Mouse (Mus musculus) limb, embryonic 15.5 days (tissue): ENCODE measurements around the gene Isg20l2. TPM values are rescaled to one million over a fixed set of nuclear protein-coding genes. Genes with fewer than 3 reads are reported as not detected.

Experiments used
- ATAC-seq: fragments of 200-750 bp; cut with Nextera tagmentation; 2 replicates; pipeline ENCODE4 v1.8.0; 2017; ENCODE audit warnings: low read depth, moderate TSS enrichment; ENCODE audit not compliant: insufficient number of reproducible peaks, low FRiP score, low TSS enrichment
- H3K27ac ChIP-seq: fragments of 300-500 bp; sonication (generic); 2 replicates; pipeline ENCODE4 v1.5.1; 2015; ENCODE audit warnings: moderate library complexity, mild to moderate bottlenecking, inconsistent platforms
- H3K27me3 ChIP-seq: fragments of 300-500 bp; sonication (generic); 2 replicates; pipeline ENCODE4 v1.6.1; 2015; ENCODE audit warnings: inconsistent platforms
- H3K36me3 ChIP-seq: fragments of 300-500 bp; sonication (generic); 2 replicates; pipeline ENCODE4 v1.6.1; 2015; ENCODE audit warnings: inconsistent platforms
- H3K4me1 ChIP-seq: fragments of 300-500 bp; sonication (generic); 2 replicates; pipeline ENCODE4 v1.6.1; 2015; ENCODE audit warnings: inconsistent platforms
- H3K4me2 ChIP-seq: fragments of 300-500 bp; sonication (generic); 2 replicates; pipeline ENCODE4 v1.6.1; 2015; ENCODE audit warnings: mild to moderate bottlenecking, inconsistent platforms
- H3K4me3 ChIP-seq: fragments of 300-500 bp; sonication (generic); 2 replicates; pipeline ENCODE4 v1.5.1; 2015; ENCODE audit warnings: mild to moderate bottlenecking, inconsistent platforms
- H3K9ac ChIP-seq: fragments of 300-500 bp; sonication (generic); 2 replicates; pipeline ENCODE4 v1.6.1; 2015; ENCODE audit warnings: inconsistent platforms
- H3K9me3 ChIP-seq: fragments of 300-500 bp; sonication (generic); 2 replicates; pipeline ENCODE4 v1.6.1; 2016; ENCODE audit warnings: inconsistent platforms
- WGBS: fragments of 180-500 bp; shearing (Covaris S2); methylation state at CpG from one replicate; pipeline ENCODE4 v1.1.7; 2015; 5-methylcytosine and 5-hydroxymethylcytosine counted together
- polyA plus RNA-seq: library from polyadenylated mRNA; unstranded; fragments of >200 nt; fragmentation: Nextera tagmentation; extraction: Ambion mirVana; gene quantifications from 2 replicates; pipeline ENCODE4 v1.2.1, GENCODE M21; 2015

Gene Isg20l2
- polyA plus RNA-seq, 1 experiment from 2014 or later, result 56.0 TPM

DNA sequence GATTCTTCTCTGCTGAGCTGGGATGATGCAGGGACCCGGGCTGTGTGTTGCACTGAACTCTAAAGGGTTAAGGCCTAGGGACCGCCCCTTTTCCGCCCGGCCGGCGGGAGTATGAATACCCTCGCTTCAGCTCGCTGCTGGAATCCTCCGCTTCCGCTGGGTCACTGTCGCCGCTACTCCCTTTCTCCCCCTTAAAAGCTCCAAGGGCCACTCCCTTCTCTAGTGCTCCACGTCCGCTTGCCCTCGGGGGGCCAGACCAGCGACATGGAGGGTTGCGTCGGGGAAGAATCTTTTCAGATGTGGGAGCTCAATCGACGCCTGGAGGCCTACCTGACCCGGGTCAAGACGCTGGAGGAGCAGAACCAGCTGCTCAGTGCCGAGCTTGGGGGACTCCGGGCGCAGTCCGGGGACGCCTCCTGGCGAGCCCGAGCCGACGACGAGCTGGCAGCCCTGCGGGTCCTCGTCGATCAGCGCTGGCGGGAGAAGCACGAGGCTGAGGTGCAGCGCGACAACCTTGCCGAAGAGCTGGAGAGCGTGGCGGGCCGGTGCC lies 40.9 kb downstream of the Isg20l2 start, which contains the start of gene Nes:
Gene Nes (plus strand): TSS at position 140 of the 550 bp plus-strand sequence.
- peak within 1 kb of the TSS; percentile 52 for H3K4me3 ChIP-seq
- peak within 1 kb of the TSS; percentile 94 for H3K4me2 ChIP-seq
- H3K9me3 ChIP-seq, result no peaks in the 10 kb centered on the region
- H3K4me1 ChIP-seq, result peaks cover 43% of the 10 kb centered on the region
- under 1% methylated on average over 44 of the region's 44 CpGs for WGBS
- H3K27me3 ChIP-seq, result peaks cover 36% of the 10 kb centered on the region
- ATAC-seq, result peak; percentile 55
- H3K36me3 ChIP-seq, result no peaks in the 10 kb centered on the region
- peak within 1 kb of the TSS; percentile 67 for H3K27ac ChIP-seq
- peak within 1 kb of the TSS; percentile 62 for H3K9ac ChIP-seq

DNA sequence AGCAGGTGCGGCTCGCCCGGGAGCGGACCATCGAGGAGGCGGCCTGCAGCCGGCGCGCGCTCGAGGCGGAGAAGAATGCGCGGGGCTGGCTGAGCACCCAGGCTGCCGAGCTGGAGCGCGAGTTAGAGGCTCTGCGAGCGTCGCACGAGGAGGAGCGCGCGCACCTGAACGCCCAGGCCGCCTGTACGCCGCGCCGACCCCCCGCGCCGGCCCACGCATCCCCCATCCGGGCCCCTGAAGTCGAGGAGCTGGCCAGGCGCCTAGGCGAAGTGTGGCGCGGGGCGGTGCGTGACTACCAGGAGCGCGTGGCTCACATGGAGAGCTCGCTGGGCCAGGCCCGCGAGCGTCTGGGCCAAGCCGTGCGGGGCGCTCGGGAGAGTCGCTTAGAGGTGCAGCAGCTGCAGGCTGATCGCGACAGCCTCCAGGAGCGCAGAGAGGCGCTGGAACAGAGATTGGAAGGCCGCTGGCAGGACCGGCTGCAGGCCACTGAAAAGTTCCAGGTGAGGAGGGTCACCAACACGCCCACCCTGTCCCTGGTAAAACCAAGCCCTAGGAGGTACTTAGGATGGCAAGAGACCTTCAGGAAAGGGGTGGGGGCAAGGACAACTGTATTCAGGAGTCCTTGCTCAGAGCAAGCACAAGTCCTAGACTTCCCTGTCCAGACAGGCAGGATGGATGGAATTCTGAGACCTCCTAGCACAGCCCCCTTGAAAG lies 41.5 kb downstream of the Isg20l2 start:
- 1% methylated on average over 55 of the region's 60 CpGs for WGBS
- Histone ChIP-seq H3K9me3 (no peaks in the 10 kb centered on the region), H3K27me3 (peaks cover 36% of the 10 kb centered on the region), H3K4me1 (peaks cover 43% of the 10 kb centered on the region), H3K4me2 (peak overlapping the region; percentile 94), H3K4me3 (peak overlapping the region; percentile 52), H3K36me3 (no peaks in the 10 kb centered on the region), H3K27ac (peak overlapping the region; percentile 67), H3K9ac (peak overlapping the region; percentile 62)
- ATAC-seq, result no peak

DNA sequence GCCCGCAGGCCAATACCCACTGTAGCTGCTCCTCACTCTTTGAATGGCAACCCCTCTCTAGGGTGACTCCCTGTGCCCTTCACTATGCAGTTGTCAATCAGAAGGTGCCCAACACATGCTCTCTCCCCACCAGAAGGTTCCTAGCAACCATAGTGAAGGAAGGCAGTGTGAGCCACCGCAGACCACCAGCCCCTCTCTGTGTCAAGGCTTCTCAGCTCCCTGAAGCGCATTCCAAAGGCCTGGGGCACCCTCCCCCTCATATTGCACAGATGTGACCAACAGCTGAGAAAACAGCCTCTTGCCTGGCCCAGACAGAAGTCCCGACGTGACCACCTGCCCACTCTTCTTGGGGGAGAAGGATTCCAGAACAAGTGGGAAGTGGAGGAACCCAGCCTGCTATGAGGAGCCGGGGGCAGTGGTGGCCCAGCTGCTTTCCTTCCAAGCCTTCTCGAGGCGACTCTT lies 42.1 kb downstream of the Isg20l2 start:
- H3K9ac ChIP-seq, result no peak overlapping the region
- peaks cover 36% of the 10 kb centered on the region for H3K27me3 ChIP-seq
- peak overlapping the region; percentile 52 for H3K4me3 ChIP-seq
- WGBS, result 14% methylated on average over 8 of the region's 8 CpGs
- H3K27ac ChIP-seq, result no peak overlapping the region
- no peak for ATAC-seq
- H3K4me1 ChIP-seq, result peaks cover 43% of the 10 kb centered on the region
- no peaks in the 10 kb centered on the region for H3K36me3 ChIP-seq
- H3K9me3 ChIP-seq, result no peaks in the 10 kb centered on the region
- H3K4me2 ChIP-seq, result peak overlapping the region; percentile 94

DNA sequence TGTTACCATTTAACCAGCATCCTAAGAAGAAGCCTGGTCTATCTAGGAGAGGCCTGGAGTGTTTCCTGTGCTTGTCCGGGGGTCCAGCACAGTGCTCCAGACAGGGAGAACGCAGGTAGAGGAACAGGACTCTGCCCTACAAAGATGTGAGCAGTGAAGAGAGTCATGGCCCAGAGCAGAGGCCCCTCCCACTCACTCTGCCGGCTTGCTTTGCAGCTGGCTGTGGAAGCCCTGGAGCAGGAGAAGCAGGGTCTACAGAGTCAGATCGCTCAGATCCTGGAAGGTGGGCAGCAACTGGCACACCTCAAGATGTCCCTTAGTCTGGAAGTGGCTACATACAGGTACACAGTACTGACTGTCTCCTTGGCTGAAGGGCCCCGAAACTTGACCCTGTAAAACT lies 42.7 kb downstream of the Isg20l2 start:
- no peak for ATAC-seq
- no peak overlapping the region for H3K27ac ChIP-seq
- H3K27me3 ChIP-seq, result peaks cover 36% of the 10 kb centered on the region
- whole genome bisulfite sequencing, result 23% methylated on average over 5 of the region's 5 CpGs
- H3K4me3 ChIP-seq, result peak overlapping the region; percentile 52
- H3K9ac ChIP-seq, result no peak overlapping the region
- peak overlapping the region; percentile 94 for H3K4me2 ChIP-seq
- H3K36me3 ChIP-seq, result no peaks in the 10 kb centered on the region
- H3K4me1 ChIP-seq, result peaks cover 43% of the 10 kb centered on the region
- no peaks in the 10 kb centered on the region for H3K9me3 ChIP-seq

DNA sequence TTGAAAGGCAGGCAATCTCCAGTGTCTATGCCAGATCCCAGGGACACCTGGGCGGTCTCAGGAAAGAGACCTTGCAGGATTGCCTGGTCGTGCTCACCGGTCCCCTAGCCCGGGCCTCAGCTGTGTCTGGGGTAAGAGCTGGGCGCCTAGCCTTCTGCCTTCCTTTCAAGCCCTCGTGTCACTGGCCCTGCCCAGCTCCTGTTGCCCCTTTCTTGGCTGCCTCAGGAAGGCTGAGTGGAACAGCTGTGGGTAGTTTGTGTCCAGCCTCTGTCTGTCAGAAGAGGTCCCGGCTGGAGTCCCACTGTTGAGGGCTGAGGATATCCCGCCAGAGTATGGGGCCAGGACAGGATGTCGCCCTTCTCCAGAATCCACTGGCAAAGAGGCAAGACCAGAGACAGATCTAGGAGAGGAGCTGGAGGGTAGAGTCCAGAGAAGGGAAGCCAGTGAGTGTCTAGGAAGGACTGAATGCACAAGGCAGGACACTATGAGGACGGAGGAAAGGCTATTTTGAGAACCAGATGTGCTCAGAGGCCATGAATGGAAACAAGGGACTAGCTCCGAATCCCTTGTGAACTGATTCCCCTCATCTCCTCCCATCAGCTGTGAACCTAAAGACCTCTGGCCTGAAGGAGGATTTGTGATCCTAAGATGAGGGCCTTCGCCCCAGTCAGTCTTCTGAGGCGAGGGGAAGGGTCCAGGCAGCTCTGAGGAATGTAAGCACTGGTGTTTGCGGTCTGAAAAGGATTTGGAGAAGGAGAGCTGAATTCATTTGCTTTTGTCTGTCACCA lies 43.7 kb downstream of the Isg20l2 start:
- no peak for ATAC-seq
- 54% methylated on average over 14 of the region's 14 CpGs for WGBS
- Histone ChIP-seq H3K4me3 (peak overlapping the region; percentile 52), H3K27me3 (peaks cover 36% of the 10 kb centered on the region), H3K4me1 (peaks cover 43% of the 10 kb centered on the region), H3K27ac (no peak overlapping the region), H3K36me3 (no peaks in the 10 kb centered on the region), H3K9ac (no peak overlapping the region), H3K4me2 (peak overlapping the region; percentile 94), H3K9me3 (no peaks in the 10 kb centered on the region)

DNA sequence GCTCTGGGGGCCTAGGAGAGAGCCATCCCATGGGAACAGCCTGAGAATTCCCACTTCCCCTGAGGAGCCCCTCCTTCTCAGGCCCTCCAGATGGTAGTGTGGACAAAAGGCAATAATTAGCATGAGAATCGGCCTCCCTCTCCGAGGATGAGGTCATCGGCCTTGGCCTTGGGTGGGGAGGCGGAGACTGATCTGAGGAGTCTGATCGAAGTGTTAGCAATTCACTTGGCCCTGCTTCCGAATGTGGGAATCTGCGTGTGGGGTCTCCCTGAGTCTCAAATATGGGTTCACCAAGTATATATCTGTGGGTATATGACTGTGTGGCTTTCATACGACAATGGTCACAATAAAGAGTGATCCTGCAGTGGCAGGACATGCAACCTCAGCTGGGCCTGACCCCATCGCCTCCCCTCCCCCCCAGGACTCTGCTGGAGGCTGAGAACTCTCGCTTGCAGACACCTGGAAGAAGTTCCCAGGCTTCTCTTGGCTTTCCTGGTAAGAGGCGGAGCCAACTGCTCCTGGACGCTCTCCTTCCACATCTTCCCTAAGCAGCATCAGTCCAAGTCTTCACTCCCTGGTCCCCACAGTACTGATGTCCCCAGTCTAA lies 44.4 kb downstream of the Isg20l2 start:
- peaks cover 36% of the 10 kb centered on the region for H3K27me3 ChIP-seq
- peak overlapping the region; percentile 52 for H3K4me3 ChIP-seq
- no peak overlapping the region for H3K9ac ChIP-seq
- no peaks in the 10 kb centered on the region for H3K36me3 ChIP-seq
- H3K4me2 ChIP-seq, result peak overlapping the region; percentile 94; the same call in 1 of the 2 replicates
- no peak for ATAC-seq
- 32% methylated on average over 12 of the region's 12 CpGs for WGBS
- no peaks in the 10 kb centered on the region for H3K9me3 ChIP-seq
- H3K27ac ChIP-seq, result no peak overlapping the region
- H3K4me1 ChIP-seq, result peaks cover 43% of the 10 kb centered on the region

DNA sequence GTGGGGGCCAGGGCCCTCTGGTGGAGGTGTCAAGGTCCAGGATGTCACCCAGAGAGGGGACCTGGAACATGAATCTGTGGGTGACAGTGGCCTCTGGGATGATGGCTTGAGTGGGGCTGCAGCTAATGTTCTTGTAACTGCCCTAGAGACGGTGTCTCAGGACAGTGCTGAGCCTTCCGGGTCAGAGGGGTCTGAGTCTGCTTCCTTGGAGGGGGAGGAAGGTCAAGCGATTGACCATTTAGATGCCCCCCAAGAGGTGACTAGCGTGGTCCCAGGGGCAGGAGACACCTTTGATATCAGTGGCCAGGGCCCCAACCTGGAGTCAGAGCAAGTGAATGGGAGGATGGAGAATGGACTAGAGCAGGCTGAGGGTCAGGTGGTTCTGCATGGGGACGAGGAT lies 49.4 kb downstream of the Isg20l2 start:
- no peak overlapping the region for H3K27ac ChIP-seq
- no peak overlapping the region for H3K4me3 ChIP-seq
- no peaks in the 10 kb centered on the region for H3K9me3 ChIP-seq
- no peaks in the 10 kb centered on the region for H3K27me3 ChIP-seq
- peaks cover 37% of the 10 kb centered on the region for H3K4me1 ChIP-seq
- H3K36me3 ChIP-seq, result no peaks in the 10 kb centered on the region
- 87% methylated on average over 5 of the region's 5 CpGs for WGBS
- H3K4me2 ChIP-seq, result no peak overlapping the region
- ATAC-seq, result no peak
- no peak overlapping the region for H3K9ac ChIP-seq

DNA sequence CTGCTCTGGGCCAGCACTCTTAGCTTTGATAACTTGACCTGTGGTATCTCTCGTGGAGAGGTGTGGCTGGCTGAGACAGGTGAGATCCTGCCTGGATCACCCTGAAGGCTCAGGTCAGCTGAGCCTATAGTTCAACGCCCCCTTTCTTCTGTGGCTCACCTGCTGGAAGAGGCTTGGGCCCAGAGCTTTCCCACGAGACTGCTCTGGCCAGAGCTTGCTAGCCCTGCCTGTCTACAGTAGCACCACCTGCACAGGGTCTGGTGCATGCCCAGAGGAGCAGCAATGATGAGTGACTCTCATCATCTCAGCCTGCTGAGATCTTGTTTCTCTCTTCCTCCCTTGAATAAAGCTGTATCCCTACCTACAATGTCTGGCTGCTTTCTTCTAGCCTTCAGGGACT lies 50.0 kb downstream of the Isg20l2 start:
- Histone ChIP-seq H3K9ac (no peak overlapping the region), H3K36me3 (no peaks in the 10 kb centered on the region), H3K9me3 (no peaks in the 10 kb centered on the region), H3K4me3 (no peak overlapping the region), H3K27me3 (no peaks in the 10 kb centered on the region), H3K4me2 (no peak overlapping the region), H3K27ac (no peak overlapping the region; the same call in 1 of the 2 replicates), H3K4me1 (peaks cover 35% of the 10 kb centered on the region)
- ATAC-seq, result no peak
- WGBS, result 50% methylated on average over 3 of the region's 3 CpGs

DNA sequence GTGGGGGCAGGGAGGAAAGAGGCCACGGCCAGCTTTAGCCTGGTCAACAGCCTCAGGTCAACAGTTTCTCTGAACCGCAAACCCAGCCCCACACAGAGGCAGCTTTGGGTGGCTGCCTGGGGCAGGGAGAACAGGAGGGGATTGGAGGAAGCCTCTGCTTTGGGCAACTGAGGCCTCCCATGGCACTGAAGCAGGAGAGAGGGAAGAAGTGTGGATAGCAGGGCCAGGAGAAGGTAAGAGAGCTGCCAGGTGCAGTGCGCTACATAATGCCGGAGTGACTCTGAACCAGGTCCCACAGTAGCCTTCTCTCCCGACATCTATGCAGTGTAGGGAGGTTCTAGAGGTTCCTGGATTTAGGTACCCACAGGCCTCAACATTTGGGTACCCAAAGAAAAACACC lies 50.6 kb downstream of the Isg20l2 start:
- Histone ChIP-seq H3K27ac (no peak overlapping the region; the same call in 1 of the 2 replicates), H3K4me2 (no peak overlapping the region), H3K9me3 (no peaks in the 10 kb centered on the region), H3K9ac (no peak overlapping the region), H3K4me1 (peaks cover 39% of the 10 kb centered on the region), H3K36me3 (no peaks in the 10 kb centered on the region), H3K4me3 (no peak overlapping the region), H3K27me3 (no peaks in the 10 kb centered on the region)
- ATAC-seq, result no peak
- 62% methylated on average over 5 of the region's 5 CpGs for WGBS

DNA sequence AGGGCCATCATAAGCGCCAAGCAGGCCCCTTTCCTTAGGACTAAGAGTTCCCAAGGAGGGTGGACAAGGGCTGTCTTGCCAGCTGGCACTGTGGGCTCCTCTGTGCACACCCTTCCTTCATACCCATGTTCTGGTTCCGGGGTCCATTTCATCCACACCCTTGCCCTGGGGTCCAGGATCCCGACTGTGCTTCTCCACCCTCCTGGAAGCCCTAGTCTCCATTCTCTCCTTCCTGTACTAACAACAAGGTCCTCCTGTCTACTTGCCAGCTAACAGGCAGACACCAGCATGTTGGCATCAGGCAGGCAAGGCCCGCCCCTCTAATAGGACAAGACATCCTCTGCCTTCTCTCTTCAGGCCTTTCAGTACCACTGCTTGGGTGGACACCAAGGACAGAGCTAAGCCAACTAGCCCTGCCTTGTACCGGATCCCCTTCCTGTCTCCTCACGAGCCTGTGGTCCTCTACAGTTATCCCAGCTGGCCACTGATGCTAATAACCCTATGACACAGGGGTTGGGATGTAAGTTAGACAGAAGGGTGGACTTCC lies 51.2 kb downstream of the Isg20l2 start:
- no peak overlapping the region for H3K9ac ChIP-seq
- no peak for ATAC-seq

More for the DNA sequence above, 51.2 kb downstream of the Isg20l2 start:
- H3K36me3 ChIP-seq, result no peaks in the 10 kb centered on the region
- H3K4me2 ChIP-seq, result no peak overlapping the region
- no peak overlapping the region for H3K4me3 ChIP-seq
- H3K27ac ChIP-seq, result 0 out of 2 replicates have a peak overlapping the region, but pooled peaks have one; percentile 43
- no peaks in the 10 kb centered on the region for H3K27me3 ChIP-seq
- peaks cover 44% of the 10 kb centered on the region for H3K4me1 ChIP-seq
- H3K9me3 ChIP-seq, result no peaks in the 10 kb centered on the region
- WGBS, result 82% methylated on average over 6 of the region's 6 CpGs
